Mouse (Mus musculus) induced T-regulatory cell, adult 2 months (primary cell): Measurements from ENCODE around the gene Gpc2.

Source experiments
- DNase-seq: peaks from one replicate; pipeline ENCODE4 v3.0.0-alpha.2; 2012; ENCODE audit warnings: low read depth

Gene Gpc2

DNA sequence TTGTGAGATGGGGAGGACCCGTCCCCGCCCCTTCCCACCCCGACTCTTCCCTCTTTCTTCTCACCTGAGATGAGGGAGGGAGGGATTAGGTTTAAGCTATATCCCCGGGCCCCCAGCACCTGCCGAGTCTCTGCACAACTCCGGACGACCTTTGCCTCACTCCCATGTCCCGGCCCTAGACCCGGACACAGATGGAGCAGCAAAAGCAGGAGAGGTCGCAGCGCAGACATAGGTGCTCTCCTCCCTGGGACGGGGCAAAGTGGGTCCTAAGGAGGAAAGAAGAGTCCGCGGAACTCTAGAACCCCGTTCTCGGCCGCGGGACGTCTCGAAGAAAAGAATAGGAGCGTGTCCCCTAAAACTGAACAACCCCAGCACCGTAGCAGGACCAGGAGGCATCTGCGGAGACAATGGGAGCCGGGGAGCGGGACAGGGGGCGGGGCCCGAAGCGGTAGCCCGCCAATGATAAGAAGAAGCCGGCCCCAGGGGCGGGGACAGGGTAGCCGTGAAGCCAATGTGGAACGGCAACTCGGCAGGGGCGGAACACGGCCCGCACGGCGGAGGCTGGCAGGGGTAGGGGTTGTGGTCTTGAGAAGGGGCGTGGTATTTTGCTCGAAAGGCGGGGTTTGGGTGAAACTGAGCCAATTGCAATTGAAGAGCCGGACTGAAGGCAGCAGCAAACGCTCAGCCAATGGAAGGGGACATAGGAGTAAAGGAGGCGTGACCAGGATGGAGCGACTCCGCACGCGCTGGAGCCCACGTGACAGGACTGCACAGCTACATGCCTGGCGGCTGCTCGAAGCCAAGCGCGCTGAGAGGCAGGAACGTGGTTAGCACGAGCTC lies at the start of gene Gpc2, which contains the start of the genes Gm43720 and Stag3:
Gpc2 (minus strand) TSS at position 421 of the 840 bp plus-strand sequence.
Gm43720 (minus strand) TSS at position 374 of the 840 bp plus-strand sequence.
Stag3 (plus strand) TSS at position 656 of the 840 bp plus-strand sequence.
- DNase-seq, result peak; percentile 95

- no peak for DNase-seq
Measured at GRCm38 (mm10) chr5:138312795-138313194, 33.0 kb upstream of the Gpc2 start.

- no peak for DNase-seq
Measured at GRCm38 (mm10) chr5:138299613-138300012, 19.8 kb upstream of the Gpc2 start.

- DNase-seq, result no peak
Measured at GRCm38 (mm10) chr5:138294158-138294557, 14.4 kb upstream of the Gpc2 start.

- no peak for DNase-seq
Measured at GRCm38 (mm10) chr5:138291638-138292037, 11.8 kb upstream of the Gpc2 start.

DNA sequence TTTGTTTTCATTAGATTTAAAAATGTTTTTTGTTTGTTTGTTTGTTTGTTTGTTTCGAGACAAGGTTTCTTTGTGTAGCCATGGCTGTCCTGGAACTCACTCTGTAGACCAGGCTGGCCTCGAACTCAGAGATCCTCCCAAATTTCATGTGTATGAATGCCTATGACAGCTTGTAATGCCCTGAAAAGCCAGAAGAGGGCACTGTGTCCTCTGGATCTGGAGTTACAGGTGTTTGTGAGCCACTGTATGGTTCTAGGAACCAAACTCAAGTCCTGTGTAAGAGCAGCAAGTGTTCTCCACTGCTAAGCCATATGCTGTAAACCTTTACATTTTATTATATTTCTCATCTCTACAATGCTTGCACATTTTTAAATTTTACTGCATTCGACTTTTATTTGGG lies 8.1 kb upstream of the Gpc2 start:
- peak; percentile 63 for DNase-seq

GRCm38 (mm10) chr5:138283540-138283939 lies 3.7 kb upstream of the Gpc2 start:
- peak; percentile 45 for DNase-seq

- no peak for DNase-seq
Measured at GRCm38 (mm10) chr5:138281798-138282197, 2.0 kb upstream of the Gpc2 start.

DNA sequence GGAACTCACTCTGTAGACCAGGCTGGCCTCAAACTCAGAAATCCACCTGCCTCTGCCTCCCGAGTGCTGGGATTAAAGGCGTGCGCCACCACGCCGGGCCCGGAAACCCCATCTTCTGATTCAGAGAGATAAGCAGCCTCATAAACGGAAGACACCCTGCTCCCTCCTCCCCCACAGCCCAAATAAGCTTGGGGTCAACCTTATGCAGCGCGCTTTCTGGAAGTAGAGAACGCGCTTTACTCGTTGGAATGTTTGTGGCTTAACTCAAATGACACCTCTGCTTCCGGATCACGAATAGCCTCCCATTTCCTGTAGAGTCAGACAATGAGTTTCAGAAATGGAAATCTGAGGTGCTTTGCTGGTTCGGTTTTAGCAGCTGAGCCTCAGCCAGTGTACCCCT lies 1.0 kb upstream of the Gpc2 start:
- DNase-seq, result peak; percentile 29

DNA sequence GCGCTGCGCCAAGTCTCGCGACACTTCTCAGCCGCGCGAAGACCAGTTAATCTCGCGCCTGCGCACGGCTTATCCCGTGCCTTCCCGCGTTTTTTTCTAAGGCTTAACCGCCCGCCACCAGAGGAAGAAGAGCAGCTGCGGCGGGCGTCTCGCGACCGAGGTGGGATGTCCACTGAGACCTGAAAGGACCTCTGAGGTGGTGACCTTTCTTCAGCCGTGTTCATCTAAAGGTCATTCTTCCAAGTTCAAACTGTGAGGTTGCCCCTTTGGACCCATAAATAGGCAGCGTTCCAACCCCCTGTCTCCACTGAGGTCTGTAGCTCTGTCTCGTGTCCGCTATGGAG lies 592 bp upstream of the Gpc2 start:
- no peak for DNase-seq

DNA sequence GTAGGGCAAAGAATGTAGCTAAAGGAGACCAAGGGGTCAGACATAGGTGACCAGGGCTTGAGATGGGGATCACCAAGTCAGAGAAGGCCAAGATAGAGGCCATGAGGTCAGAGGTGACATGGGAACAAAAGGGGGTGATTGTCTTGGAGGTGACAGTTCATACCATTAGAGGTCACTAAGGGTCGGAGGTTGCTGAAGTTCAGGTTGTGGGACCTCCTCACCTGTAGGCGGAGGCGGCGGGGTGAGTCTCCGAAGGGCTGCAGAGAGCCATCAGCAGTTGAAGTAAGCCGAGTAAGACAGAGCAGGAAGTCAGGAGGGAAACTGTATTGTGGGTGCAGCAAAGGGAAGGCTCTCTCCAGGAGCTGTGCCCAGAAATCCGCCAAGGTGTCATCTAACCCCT lies 1.8 kb downstream of the Gpc2 start:
- DNase-seq, result no peak

GRCm38 (mm10) chr5:138275216-138276050 lies 4.4 kb downstream of the Gpc2 start:
- DNase-seq, result no peak

DNA sequence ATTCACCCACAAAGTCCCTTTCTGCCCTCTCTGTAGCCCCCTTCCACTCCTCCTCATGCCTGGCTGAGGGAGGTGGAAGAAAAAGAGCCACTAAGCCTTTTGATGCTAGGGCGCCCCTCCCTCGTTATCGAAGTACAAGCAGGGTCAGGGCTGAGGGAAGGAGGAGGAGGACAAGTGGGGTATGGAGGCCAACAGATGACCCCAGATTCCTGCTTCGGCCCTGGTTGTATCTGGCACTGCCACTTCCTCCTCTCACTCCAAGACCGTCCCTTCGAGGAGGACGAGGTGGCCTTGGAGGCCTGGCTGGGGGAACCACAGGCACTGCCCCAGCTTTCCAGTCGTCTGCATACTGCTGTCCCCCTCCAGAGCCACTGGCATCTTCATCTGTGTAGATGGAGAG lies 5.6 kb downstream of the Gpc2 start:
- no peak for DNase-seq

GRCm38 (mm10) chr5:138272409-138272923 lies 7.3 kb downstream of the Gpc2 start, which contains the start of gene Gal3st4:
Gal3st4 (minus strand) TSS chr5:138272840.
- no peak for DNase-seq

DNA sequence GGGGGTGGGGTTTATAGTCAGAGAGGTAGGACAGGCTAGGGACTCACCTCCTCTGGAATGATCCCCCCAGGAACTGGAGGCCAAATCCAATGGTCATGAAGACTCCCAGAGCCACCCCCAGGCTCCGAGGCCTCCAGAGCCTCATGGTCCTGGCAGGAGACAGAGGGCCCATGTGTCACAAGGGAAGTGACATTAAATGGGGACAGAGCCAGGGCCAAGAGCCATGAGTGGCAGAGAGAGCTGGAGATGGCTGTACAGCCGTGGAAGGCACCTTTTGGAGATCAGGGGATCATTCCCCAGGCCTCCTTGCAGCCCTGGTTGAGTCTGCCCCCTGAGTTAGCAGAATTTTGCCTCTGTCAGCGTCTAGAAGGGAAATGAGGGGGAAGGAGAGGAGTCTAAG lies 8.6 kb downstream of the Gpc2 start:
- no peak for DNase-seq

GRCm38 (mm10) chr5:138268980-138269379 lies 10.8 kb downstream of the Gpc2 start:
- DNase-seq, result no peak

DNA sequence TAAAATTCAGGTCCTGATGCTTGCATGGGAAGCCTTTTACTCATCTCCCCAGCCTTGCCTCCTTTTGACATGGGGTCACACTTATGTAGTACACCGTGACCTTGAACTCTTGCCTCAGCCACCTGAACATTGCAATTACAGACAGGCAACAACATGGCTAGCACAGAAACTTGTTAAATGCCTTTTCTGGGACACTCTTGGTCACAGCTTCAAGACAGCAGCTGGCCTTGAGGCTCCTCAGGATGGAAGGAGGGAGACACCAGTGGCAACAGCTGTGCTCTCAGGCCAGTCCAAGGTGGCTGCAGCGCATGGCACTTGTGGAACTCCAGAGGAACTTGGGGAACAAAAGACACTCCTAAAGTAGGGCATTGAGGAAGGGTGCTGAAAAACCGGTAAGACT lies 12.7 kb downstream of the Gpc2 start:
- DNase-seq, result no peak

GRCm38 (mm10) chr5:138265712-138266111 lies 14.1 kb downstream of the Gpc2 start:
- no peak for DNase-seq

GRCm38 (mm10) chr5:138264207-138264578 lies 15.6 kb downstream of the Gpc2 start:
- no peak for DNase-seq

GRCm38 (mm10) chr5:138263260-138264206 lies 16.3 kb downstream of the Gpc2 start, which contains the start of gene BC037034:
BC037034 (minus strand) TSS chr5:138264033.
- DNase-seq, result peak; percentile 98

DNA sequence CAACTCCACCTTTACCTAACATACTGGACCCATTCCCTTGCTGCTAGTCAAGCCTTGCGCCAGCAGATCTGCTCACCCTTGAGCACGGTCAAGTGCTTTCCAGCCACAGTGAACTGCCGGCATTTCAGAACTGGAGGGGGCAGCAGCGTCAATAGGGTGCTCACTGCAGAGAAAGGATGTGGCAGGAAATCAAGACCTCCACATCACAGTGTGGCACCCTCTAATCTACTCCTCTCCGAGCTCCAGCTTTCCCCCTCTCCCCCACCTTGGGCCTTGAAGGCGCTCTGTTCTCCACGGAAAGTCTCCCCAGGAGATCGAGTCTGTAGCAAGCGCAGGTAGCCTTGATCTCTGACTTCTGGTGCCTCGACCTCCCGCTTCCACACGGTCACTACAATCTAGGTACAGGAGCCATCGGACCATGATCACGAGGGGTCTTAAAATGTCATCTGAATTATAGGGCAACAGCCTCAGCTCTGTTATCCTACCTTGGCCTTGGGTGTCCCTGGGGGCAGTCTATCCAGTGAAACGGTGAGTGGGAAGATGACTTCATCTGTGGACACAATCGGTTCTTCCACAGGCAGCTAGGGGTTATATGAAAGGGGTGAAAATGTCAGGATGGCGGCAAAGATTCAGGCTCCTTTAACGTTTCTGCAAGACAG lies 17.1 kb downstream of the Gpc2 start:
- no peak for DNase-seq
